Mouse (Mus musculus): ENCODE results near the gene Pkm. TPM values are rescaled to one million over a fixed set of nuclear protein-coding genes. Genes with fewer than 3 reads are reported as not detected.

The Pkm gene
- polyA plus RNA-seq, 1 experiment from 2014 or later: 861 TPM

GRCm38 (mm10) chr9:59673427-59673826 lies 17.3 kb downstream of the Pkm start:
- WGBS: 76% methylated on average over 2 of the region's 2 CpGs
- peaks cover 100% of the 10 kb centered on the region for H3K36me3 ChIP-seq (replicated peaks; ENCODE audit: control insufficient read depth, insufficient read depth)
- ATAC-seq (ENCODE audit: low FRiP score): no peak
- H3K27ac ChIP-seq: no peak overlapping the region
- H3K4me2 ChIP-seq (replicated peaks): no peak overlapping the region
- H3K9ac ChIP-seq: no peak overlapping the region
- H3K27me3 ChIP-seq (ENCODE audit: control insufficient read depth, insufficient read depth, low read length): no peaks in the 10 kb centered on the region
- H3K4me3 ChIP-seq (replicated peaks; ENCODE audit: low read length): no peak overlapping the region
- DNase-seq (ENCODE audit: low spot score): no peak
- no peaks in the 10 kb centered on the region for H3K9me3 ChIP-seq (ENCODE audit: control insufficient read depth, low read length)
- no peaks in the 10 kb centered on the region for H3K4me1 ChIP-seq (replicated peaks; ENCODE audit: control insufficient read depth, insufficient read depth, low read length)

GRCm38 (mm10) chr9:59675598-59675997 lies 19.4 kb downstream of the Pkm start:
- Histone ChIP-seq H3K4me1 (replicated peaks; ENCODE audit: control insufficient read depth, insufficient read depth, low read length) (peaks cover 3% of the 10 kb centered on the region; the same call in 1 of the 2 replicates), H3K4me3 (replicated peaks; ENCODE audit: low read length) (no peak overlapping the region), H3K27ac (no peak overlapping the region), H3K9ac (no peak overlapping the region), H3K27me3 (ENCODE audit: control insufficient read depth, insufficient read depth, low read length) (no peaks in the 10 kb centered on the region), H3K36me3 (replicated peaks; ENCODE audit: control insufficient read depth, insufficient read depth) (peaks cover 91% of the 10 kb centered on the region), H3K9me3 (ENCODE audit: control insufficient read depth, low read length) (no peaks in the 10 kb centered on the region), H3K4me2 (replicated peaks) (no peak overlapping the region)
- no peak for ATAC-seq (ENCODE audit: low FRiP score)
- DNase-seq (ENCODE audit: low spot score): no peak
- WGBS: 84% methylated on average over 14 of the region's 14 CpGs

- no peak overlapping the region for H3K9ac ChIP-seq
- no peak for ATAC-seq (ENCODE audit: low FRiP score)
- H3K4me1 ChIP-seq (replicated peaks; ENCODE audit: control insufficient read depth, insufficient read depth, low read length): peaks cover 3% of the 10 kb centered on the region; the same call in 1 of the 2 replicates
- no peak overlapping the region for H3K27ac ChIP-seq
- H3K36me3 ChIP-seq (replicated peaks; ENCODE audit: control insufficient read depth, insufficient read depth): peaks cover 64% of the 10 kb centered on the region
- no peak overlapping the region for H3K4me3 ChIP-seq (replicated peaks; ENCODE audit: low read length)
- peaks cover 11% of the 10 kb centered on the region for H3K27me3 ChIP-seq (ENCODE audit: control insufficient read depth, insufficient read depth, low read length)
- DNase-seq (ENCODE audit: low spot score): peak; percentile 58
- H3K9me3 ChIP-seq (ENCODE audit: control insufficient read depth, low read length): no peaks in the 10 kb centered on the region
- WGBS: 10% methylated on average over 1 of the region's 1 CpGs
- H3K4me2 ChIP-seq (replicated peaks): no peak overlapping the region
These were observed 22.1 kb downstream of the Pkm start for GRCm38 (mm10) chr9:59678313-59678712.

GRCm38 (mm10) chr9:59679678-59680533 lies 23.7 kb downstream of the Pkm start, which contains the start of gene Gramd2:
Gene Gramd2, plus strand, starts transcription at chr9:59680144.
- Histone ChIP-seq H3K27ac (no peak within 1 kb of the TSS), H3K36me3 (replicated peaks; ENCODE audit: control insufficient read depth, insufficient read depth) (peaks cover 48% of the 10 kb centered on the region), H3K4me3 (replicated peaks; ENCODE audit: low read length) (peak within 1 kb of the TSS; percentile 52), H3K27me3 (ENCODE audit: control insufficient read depth, insufficient read depth, low read length) (peaks cover 11% of the 10 kb centered on the region), H3K9ac (peak within 1 kb of the TSS; percentile 64), H3K4me2 (replicated peaks) (peak within 1 kb of the TSS; percentile 94), H3K9me3 (ENCODE audit: control insufficient read depth, low read length) (no peaks in the 10 kb centered on the region), H3K4me1 (replicated peaks; ENCODE audit: control insufficient read depth, insufficient read depth, low read length) (peaks cover 3% of the 10 kb centered on the region; the same call in 1 of the 2 replicates)
- ATAC-seq (ENCODE audit: low FRiP score): peak; percentile 95
- DNase-seq (ENCODE audit: low spot score): peak; percentile 78
- WGBS: 2% methylated on average over 47 of the region's 47 CpGs

GRCm38 (mm10) chr9:59680534-59680875 lies 24.3 kb downstream of the Pkm start:
- H3K4me3 ChIP-seq (replicated peaks; ENCODE audit: low read length): peak overlapping the region; percentile 52
- H3K36me3 ChIP-seq (replicated peaks; ENCODE audit: control insufficient read depth, insufficient read depth): peaks cover 42% of the 10 kb centered on the region
- ATAC-seq (ENCODE audit: low FRiP score) (peak; percentile 29; the same call in 1 of the 2 replicates), DNase-seq (ENCODE audit: low spot score) (peak; percentile 33)
- H3K27ac ChIP-seq: no peak overlapping the region
- H3K4me2 ChIP-seq (replicated peaks): peak overlapping the region; percentile 94
- peaks cover 3% of the 10 kb centered on the region; the same call in 1 of the 2 replicates for H3K4me1 ChIP-seq (replicated peaks; ENCODE audit: control insufficient read depth, insufficient read depth, low read length)
- no peaks in the 10 kb centered on the region for H3K9me3 ChIP-seq (ENCODE audit: control insufficient read depth, low read length)
- H3K27me3 ChIP-seq (ENCODE audit: control insufficient read depth, insufficient read depth, low read length): peaks cover 11% of the 10 kb centered on the region
- 11% methylated on average over 16 of the region's 16 CpGs for WGBS
- peak overlapping the region; percentile 64 for H3K9ac ChIP-seq

- Histone ChIP-seq H3K4me2 (replicated peaks) (no peak overlapping the region), H3K4me1 (replicated peaks; ENCODE audit: control insufficient read depth, insufficient read depth, low read length) (peaks cover 3% of the 10 kb centered on the region; the same call in 1 of the 2 replicates), H3K4me3 (replicated peaks; ENCODE audit: low read length) (no peak overlapping the region), H3K27me3 (ENCODE audit: control insufficient read depth, insufficient read depth, low read length) (peaks cover 11% of the 10 kb centered on the region), H3K27ac (no peak overlapping the region), H3K9me3 (ENCODE audit: control insufficient read depth, low read length) (no peaks in the 10 kb centered on the region), H3K9ac (no peak overlapping the region), H3K36me3 (replicated peaks; ENCODE audit: control insufficient read depth, insufficient read depth) (peaks cover 7% of the 10 kb centered on the region)
- no peak for ATAC-seq (ENCODE audit: low FRiP score)
- 85% methylated on average over 2 of the region's 2 CpGs for WGBS
- no peak for DNase-seq (ENCODE audit: low spot score)
These were observed 27.9 kb downstream of the Pkm start for GRCm38 (mm10) chr9:59684020-59684419.

GRCm38 (mm10) chr9:59687416-59688046 lies 31.4 kb downstream of the Pkm start:
- Histone ChIP-seq H3K9me3 (ENCODE audit: control insufficient read depth, low read length) (no peaks in the 10 kb centered on the region), H3K27me3 (ENCODE audit: control insufficient read depth, insufficient read depth, low read length) (no peaks in the 10 kb centered on the region), H3K9ac (no peak overlapping the region), H3K4me1 (replicated peaks; ENCODE audit: control insufficient read depth, insufficient read depth, low read length) (peaks cover 11% of the 10 kb centered on the region), H3K36me3 (replicated peaks; ENCODE audit: control insufficient read depth, insufficient read depth) (no peaks in the 10 kb centered on the region), H3K27ac (no peak overlapping the region), H3K4me3 (replicated peaks; ENCODE audit: low read length) (no peak overlapping the region), H3K4me2 (replicated peaks) (no peak overlapping the region)
- ATAC-seq (ENCODE audit: low FRiP score) (no peak), DNase-seq (ENCODE audit: low spot score) (no peak)
- WGBS: 44% methylated on average over 6 of the region's 6 CpGs

- peak overlapping the region; percentile 17 for H3K4me3 ChIP-seq (replicated peaks; ENCODE audit: low read length)
- H3K27me3 ChIP-seq (ENCODE audit: control insufficient read depth, insufficient read depth, low read length): no peaks in the 10 kb centered on the region
- H3K27ac ChIP-seq: peak overlapping the region; percentile 41; the same call in 1 of the 2 replicates
- no peaks in the 10 kb centered on the region for H3K9me3 ChIP-seq (ENCODE audit: control insufficient read depth, low read length)
- peak overlapping the region; percentile 35; the same call in 1 of the 2 replicates for H3K9ac ChIP-seq
- peaks cover 12% of the 10 kb centered on the region for H3K4me1 ChIP-seq (replicated peaks; ENCODE audit: control insufficient read depth, insufficient read depth, low read length)
- WGBS: 2% methylated on average over 23 of the region's 23 CpGs
- ATAC-seq (ENCODE audit: low FRiP score): peak; percentile 87; the same call in 1 of the 2 replicates
- peak overlapping the region; percentile 49 for H3K4me2 ChIP-seq (replicated peaks)
- peak; percentile 70 for DNase-seq (ENCODE audit: low spot score)
- no peaks in the 10 kb centered on the region for H3K36me3 ChIP-seq (replicated peaks; ENCODE audit: control insufficient read depth, insufficient read depth)
These were observed 35.5 kb downstream of the Pkm start for GRCm38 (mm10) chr9:59691635-59692094.

GRCm38 (mm10) chr9:59692145-59692544 lies 36.0 kb downstream of the Pkm start:
- 32% methylated on average over 9 of the region's 9 CpGs for WGBS
- H3K9me3 ChIP-seq (ENCODE audit: control insufficient read depth, low read length): no peaks in the 10 kb centered on the region
- ATAC-seq (ENCODE audit: low FRiP score) (peak; percentile 70; the same call in 1 of the 2 replicates), DNase-seq (ENCODE audit: low spot score) (no peak)
- H3K4me2 ChIP-seq (replicated peaks): peak overlapping the region; percentile 49
- H3K27me3 ChIP-seq (ENCODE audit: control insufficient read depth, insufficient read depth, low read length): no peaks in the 10 kb centered on the region
- peaks cover 12% of the 10 kb centered on the region for H3K4me1 ChIP-seq (replicated peaks; ENCODE audit: control insufficient read depth, insufficient read depth, low read length)
- no peaks in the 10 kb centered on the region for H3K36me3 ChIP-seq (replicated peaks; ENCODE audit: control insufficient read depth, insufficient read depth)
- peak overlapping the region; percentile 41; the same call in 1 of the 2 replicates for H3K27ac ChIP-seq
- peak overlapping the region; percentile 35; the same call in 1 of the 2 replicates for H3K9ac ChIP-seq
- H3K4me3 ChIP-seq (replicated peaks; ENCODE audit: low read length): peak overlapping the region; percentile 17
